In the genomic region with DNA sequence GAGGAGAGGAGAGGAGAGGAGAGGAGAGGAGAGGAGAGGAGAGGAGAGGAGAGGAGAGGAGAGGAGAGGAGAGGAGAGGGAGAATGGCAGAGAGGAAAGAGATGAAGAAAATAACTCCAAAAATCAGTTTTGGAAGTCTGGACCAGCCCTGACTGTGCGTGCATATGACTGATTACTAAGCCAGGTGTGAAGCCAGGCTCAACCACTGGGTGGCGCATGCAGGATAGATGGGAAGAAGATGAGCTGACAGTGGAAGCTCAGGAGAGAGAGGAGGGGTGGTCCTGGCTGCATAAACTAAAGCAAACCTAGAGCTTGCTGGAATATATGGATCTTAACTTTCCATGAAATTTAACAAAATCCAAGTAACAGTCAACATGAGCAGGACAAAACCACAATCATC, we compare ENCODE assay signal across 9 mouse cellular contexts. TPM values are rescaled to one million over a fixed set of nuclear protein-coding genes. Genes with fewer than 3 reads are reported as not detected.
DNase-seq lines count a peak whose midpoint lies in the region; ATAC-seq and TF ChIP-seq lines count a peak whose summit lies in the region.
"Had no signal": no experiment of that assay in that cellular context is flagged by ENCODE, and none has a peak within 500 bp of the region (broad histone marks: within the 10 kb centered on the region; RNA-seq: fewer than 3 reads in every experiment).

No protein-coding gene starts in this region.

- H3K9me3 ChIP-seq in intestine, postnatal 0 days (ENCODE audit: control insufficient read depth), result no peaks in the 10 kb centered on the region
- no peaks in the 10 kb centered on the region for H3K9me3 ChIP-seq in intestine, embryonic 15.5 days
- H3K9me3 ChIP-seq in ES-Bruce4 (replicated peaks; ENCODE audit: control insufficient read depth, insufficient read depth, low read length, poor library complexity, severe bottlenecking), result no peaks in the 10 kb centered on the region
- H3K9me3 ChIP-seq in midbrain, embryonic 16.5 days (replicated peaks; ENCODE audit: control insufficient read depth, low read length, poor library complexity, severe bottlenecking), result no peaks in the 10 kb centered on the region

- H3K27ac ChIP-seq in intestine, postnatal 0 days (ENCODE audit: low read depth, low read length), result no peak overlapping the region
- H3K27ac ChIP-seq in intestine, embryonic 15.5 days, result no peak overlapping the region
- no peak overlapping the region for H3K27ac ChIP-seq in ES-Bruce4 (ENCODE audit: insufficient read depth, low read length)
- H3K27ac ChIP-seq in midbrain, embryonic 16.5 days (ENCODE audit: low read length), result no peak overlapping the region

- no peak for TF ChIP-seq EP300 in ES-Bruce4 (IDR thresholded peaks at IDR 0.05; ENCODE audit: insufficient read depth, low read depth, low read length)

- H3K4me1 ChIP-seq in intestine, postnatal 0 days (replicated peaks; ENCODE audit: control insufficient read depth, insufficient read depth, low read length), result no peaks in the 10 kb centered on the region
- no peaks in the 10 kb centered on the region for H3K4me1 ChIP-seq in intestine, embryonic 15.5 days (replicated peaks)
- H3K4me1 ChIP-seq in ES-Bruce4 (ENCODE audit: control insufficient read depth, insufficient read depth, low read length), result no peaks in the 10 kb centered on the region
- H3K4me1 ChIP-seq in midbrain, embryonic 16.5 days (ENCODE audit: control insufficient read depth, insufficient read depth, low read length), result no peaks in the 10 kb centered on the region

- H3K36me3 ChIP-seq in intestine, postnatal 0 days (ENCODE audit: control insufficient read depth, insufficient read depth), result no peaks in the 10 kb centered on the region
- H3K36me3 ChIP-seq in intestine, embryonic 15.5 days, result no peaks in the 10 kb centered on the region
- no peaks in the 10 kb centered on the region for H3K36me3 ChIP-seq in ES-Bruce4 (ENCODE audit: control insufficient read depth, insufficient read depth, low read length, poor library complexity, severe bottlenecking)
- H3K36me3 ChIP-seq in midbrain, embryonic 16.5 days (ENCODE audit: control insufficient read depth, insufficient read depth, low read length), result no peaks in the 10 kb centered on the region

- no peak overlapping the region for H3K4me3 ChIP-seq in intestine, postnatal 0 days (ENCODE audit: low read depth, low read length)
- no peak overlapping the region for H3K4me3 ChIP-seq in intestine, embryonic 15.5 days (replicated peaks)
- no peak overlapping the region for H3K4me3 ChIP-seq in ES-Bruce4 (ENCODE audit: low read depth, low read length)
- H3K4me3 ChIP-seq in midbrain, embryonic 16.5 days (ENCODE audit: low read depth, low read length), result no peak overlapping the region

- H3K27me3 ChIP-seq in intestine, postnatal 0 days (replicated peaks; ENCODE audit: control insufficient read depth, insufficient read depth, low read length), result no peaks in the 10 kb centered on the region
- no peaks in the 10 kb centered on the region for H3K27me3 ChIP-seq in intestine, embryonic 15.5 days (replicated peaks)
- no peaks in the 10 kb centered on the region for H3K27me3 ChIP-seq in ES-Bruce4 (ENCODE audit: control insufficient read depth, insufficient read depth, low read length, poor library complexity, severe bottlenecking)
- H3K27me3 ChIP-seq in midbrain, embryonic 16.5 days (ENCODE audit: control insufficient read depth, insufficient read depth, low read depth, low read length), result no peaks in the 10 kb centered on the region

- WGBS in intestine, postnatal 0 days, result 26% methylated on average over 2 of the region's 2 CpGs
- WGBS in intestine, embryonic 15.5 days, result 13% methylated on average over 2 of the region's 2 CpGs
- WGBS in midbrain, embryonic 16.5 days, result 17% methylated on average over 2 of the region's 2 CpGs

- H3K9ac ChIP-seq in intestine, postnatal 0 days (ENCODE audit: low read depth, low read length), result no peak overlapping the region
- H3K9ac ChIP-seq in intestine, embryonic 15.5 days, result no peak overlapping the region
- no peak overlapping the region for H3K9ac ChIP-seq in ES-Bruce4 (ENCODE audit: low read depth, poor library complexity, severe bottlenecking)
- H3K9ac ChIP-seq in midbrain, embryonic 16.5 days (ENCODE audit: low read depth, low read length), result no peak overlapping the region

- no peak overlapping the region for H3K4me2 ChIP-seq in intestine, postnatal 0 days (replicated peaks; ENCODE audit: low read depth)
- no peak overlapping the region for H3K4me2 ChIP-seq in intestine, embryonic 15.5 days (replicated peaks)
- H3K4me2 ChIP-seq in midbrain, embryonic 16.5 days (ENCODE audit: low read length), result no peak overlapping the region

- peak; percentile 73 for DNase-seq in cerebellum, adult 9-10 months
- peak; percentile 22 to 41 for DNase-seq in gastrocnemius, adult 8-10 months (ENCODE audit: low spot score in 2 of 2)
- DNase-seq in layer of hippocampus, postnatal 14 days (ENCODE audit: low spot score in 2 of 2), result peak; percentile 45 to 55
- DNase-seq in thymus, postnatal 0 days (ENCODE audit: low spot score), result peak; percentile 53

- TF ChIP-seq POLR2A in ES-Bruce4 (IDR thresholded peaks at IDR 0.05; ENCODE audit: insufficient read depth, low read length), result no peak

- peak; percentile 76 for TF ChIP-seq CTCF in intestine, postnatal 0 days (IDR thresholded peaks at IDR 0.05; ENCODE audit: low read depth)
- peak; percentile 77 for TF ChIP-seq CTCF in ES-Bruce4 (IDR thresholded peaks at IDR 0.05; ENCODE audit: low read depth, low read length)

- no peak for ATAC-seq in intestine, postnatal 0 days
- ATAC-seq in intestine, embryonic 15.5 days, result no peak
- peak; percentile 58; the same call in 1 of the 2 replicates for ATAC-seq in midbrain, embryonic 16.5 days

RNA-seq across cellular contexts. Expression of a gene that starts 6.9 kb away (rescaled TPM):
- 38.2 and 38.6 TPM in 2 replicates for polyA plus RNA-seq in intestine, postnatal 0 days (2015; fragmentation: Nextera tagmentation; extraction: Ambion mirVana)
- 58.2 and 60.6 TPM in 2 replicates for polyA plus RNA-seq in intestine, embryonic 15.5 days (2015; fragmentation: Nextera tagmentation; extraction: Ambion mirVana)
- polyA plus RNA-seq in ES-Bruce4 (2011; ENCODE audit: insufficient read depth, insufficient read length, low read depth, missing spikeins), result 26.2 and 26.3 TPM in 2 replicates
- total RNA-seq in gastrocnemius, adult 8-10 months (2022), result 10 to 100 TPM in 3 of 4 experiments, 1 to 10 TPM in 1; 9.3 to 13.2 (median 12.2) TPM
- 10 to 100 TPM; 10.5 to 11.3 TPM for total RNA-seq in layer of hippocampus, postnatal 14 days (2021)
- 68.9 and 70.9 TPM in 2 replicates for polyA plus RNA-seq in midbrain, embryonic 16.5 days (2015; fragmentation: Nextera tagmentation; extraction: Ambion mirVana)
- 44.7 and 46.3 TPM in 2 replicates for polyA plus RNA-seq in thymus, postnatal 0 days (2015; fragmentation: Nextera tagmentation; extraction: Ambion mirVana)

RNA-seq across cellular contexts. Expression of a gene that starts 16.8 kb away (rescaled TPM):
- not detected in 2 replicates for polyA plus RNA-seq in intestine, postnatal 0 days (2015; fragmentation: Nextera tagmentation; extraction: Ambion mirVana)
- not detected in 2 replicates for polyA plus RNA-seq in intestine, embryonic 15.5 days (2015; fragmentation: Nextera tagmentation; extraction: Ambion mirVana)
- polyA plus RNA-seq in ES-Bruce4 (2011; ENCODE audit: insufficient read depth, insufficient read length, low read depth, missing spikeins), result not detected in 2 replicates
- not detected for total RNA-seq in gastrocnemius, adult 8-10 months (2022)
- not detected for total RNA-seq in layer of hippocampus, postnatal 14 days (2021)
- not detected in 2 replicates for polyA plus RNA-seq in midbrain, embryonic 16.5 days (2015; fragmentation: Nextera tagmentation; extraction: Ambion mirVana)
- 0.50 and 0.77 TPM in 2 replicates for polyA plus RNA-seq in thymus, postnatal 0 days (2015; fragmentation: Nextera tagmentation; extraction: Ambion mirVana)
- total RNA-seq: left cerebral cortex, adult 8-10 months had no signal

RNA-seq across cellular contexts. Expression of a gene that starts 31.5 kb away (rescaled TPM):
- polyA plus RNA-seq in intestine, postnatal 0 days (2015; fragmentation: Nextera tagmentation; extraction: Ambion mirVana), result 35.2 and 43.0 TPM in 2 replicates
- 48.5 and 52.7 TPM in 2 replicates for polyA plus RNA-seq in intestine, embryonic 15.5 days (2015; fragmentation: Nextera tagmentation; extraction: Ambion mirVana)
- 67.3 and 77.7 TPM in 2 replicates for polyA plus RNA-seq in ES-Bruce4 (2011; ENCODE audit: insufficient read depth, insufficient read length, low read depth, missing spikeins)
- 10 to 100 TPM; 19.5 to 43.0 (median 27.5) TPM for total RNA-seq in gastrocnemius, adult 8-10 months (2022)
- 10 to 100 TPM; 26.1 to 34.2 TPM for total RNA-seq in layer of hippocampus, postnatal 14 days (2021)
- polyA plus RNA-seq in midbrain, embryonic 16.5 days (2015; fragmentation: Nextera tagmentation; extraction: Ambion mirVana), result 16.5 and 17.9 TPM in 2 replicates
- polyA plus RNA-seq in thymus, postnatal 0 days (2015; fragmentation: Nextera tagmentation; extraction: Ambion mirVana), result 9.5 and 12.5 TPM in 2 replicates

RNA-seq across cellular contexts. Expression of a gene that starts 41.1 kb away (rescaled TPM):
- polyA plus RNA-seq in intestine, postnatal 0 days (2015; fragmentation: Nextera tagmentation; extraction: Ambion mirVana), result 0.21 and 0.26 TPM in 2 replicates
- polyA plus RNA-seq in intestine, embryonic 15.5 days (2015; fragmentation: Nextera tagmentation; extraction: Ambion mirVana), result 0.32 and 0.54 TPM in 2 replicates
- polyA plus RNA-seq in ES-Bruce4 (2011; ENCODE audit: insufficient read depth, insufficient read length, low read depth, missing spikeins), result 0.12 TPM in 1 of 2 replicates, not detected in the other
- total RNA-seq in gastrocnemius, adult 8-10 months (2022), result not detected
- 1 to 10 TPM; 2.1 to 3.0 TPM for total RNA-seq in layer of hippocampus, postnatal 14 days (2021)
- 2.2 and 2.5 TPM in 2 replicates for polyA plus RNA-seq in midbrain, embryonic 16.5 days (2015; fragmentation: Nextera tagmentation; extraction: Ambion mirVana)
- polyA plus RNA-seq in thymus, postnatal 0 days (2015; fragmentation: Nextera tagmentation; extraction: Ambion mirVana), result not detected in 2 replicates

RNA-seq across cellular contexts. Expression of a gene that starts 50.9 kb away (rescaled TPM):
- polyA plus RNA-seq in intestine, postnatal 0 days (2015; fragmentation: Nextera tagmentation; extraction: Ambion mirVana), result 0.12 and 0.13 TPM in 2 replicates
- 0.26 and 0.28 TPM in 2 replicates for polyA plus RNA-seq in intestine, embryonic 15.5 days (2015; fragmentation: Nextera tagmentation; extraction: Ambion mirVana)
- polyA plus RNA-seq in ES-Bruce4 (2011; ENCODE audit: insufficient read depth, insufficient read length, low read depth, missing spikeins), result 0.31 TPM in 1 of 2 replicates, not detected in the other
- total RNA-seq in gastrocnemius, adult 8-10 months (2022), result 10 to 100 TPM; 10.7 to 14.4 (median 11.3) TPM
- 100 to 1,000 TPM; 134 to 136 TPM for total RNA-seq in layer of hippocampus, postnatal 14 days (2021)
- 7.9 and 8.0 TPM in 2 replicates for polyA plus RNA-seq in midbrain, embryonic 16.5 days (2015; fragmentation: Nextera tagmentation; extraction: Ambion mirVana)
- polyA plus RNA-seq in thymus, postnatal 0 days (2015; fragmentation: Nextera tagmentation; extraction: Ambion mirVana), result 0.03 TPM in 1 of 2 replicates, not detected in the other
